Mouse (Mus musculus) T-cell, adult 66 days (primary cell): ENCODE data around the gene Ubqln3. TPM values are rescaled to one million over a fixed set of nuclear protein-coding genes. Genes with fewer than 3 reads are reported as not detected.

Experiments
- total RNA-seq, 2 experiments: library from RNA; stranded (reverse); gene quantifications; 3 replicates in 1 of 2; 4 replicates in 1 of 2; pipeline ENCODE4 v1.2.4; 2023

Ubqln3 gene
- not detected for total RNA-seq

DNA sequence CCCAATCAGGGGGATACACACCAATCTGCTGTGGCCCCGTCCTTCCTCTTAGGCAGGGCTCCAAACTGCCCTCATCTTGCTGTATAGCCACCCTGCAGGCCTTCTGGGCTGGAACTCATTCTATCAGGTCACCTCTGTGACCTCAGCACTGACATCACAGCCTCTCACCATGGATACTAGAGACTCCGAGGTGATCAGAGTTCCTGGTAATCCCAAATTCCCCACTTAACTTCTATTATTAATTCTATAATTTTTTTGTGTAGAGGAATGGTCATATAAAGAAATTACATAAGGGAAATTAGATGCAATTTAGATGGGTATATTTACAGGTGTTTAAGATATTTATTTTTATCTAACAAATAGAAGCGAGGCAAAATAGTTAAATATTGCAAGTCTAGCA lies at the start of gene Ubqln3:
Ubqln3 (minus strand) TSS at position 101 of the 400 bp plus-strand sequence.

DNA sequence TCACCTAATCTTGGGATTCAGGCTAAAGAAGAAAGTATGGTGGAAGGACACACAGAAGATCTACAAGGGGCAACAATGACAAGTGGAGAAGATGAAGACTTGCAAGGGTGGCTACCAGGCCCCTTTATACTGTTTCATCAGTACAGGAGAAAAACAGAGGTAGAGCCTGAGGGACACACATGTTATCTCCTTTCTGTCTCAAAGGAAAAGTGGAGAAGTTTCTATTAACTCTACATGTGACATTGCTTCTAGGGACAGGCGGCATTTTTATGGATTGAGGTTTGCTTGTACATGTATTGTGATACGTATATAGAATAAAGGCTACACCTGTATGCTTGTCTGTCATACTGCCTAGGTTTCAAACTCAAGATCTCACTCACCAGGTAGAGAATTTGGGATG lies 40.2 kb upstream of the Ubqln3 start, which contains the start of gene Olfr648:
Olfr648 (minus strand) TSS at position 101 of the 400 bp plus-strand sequence.

DNA sequence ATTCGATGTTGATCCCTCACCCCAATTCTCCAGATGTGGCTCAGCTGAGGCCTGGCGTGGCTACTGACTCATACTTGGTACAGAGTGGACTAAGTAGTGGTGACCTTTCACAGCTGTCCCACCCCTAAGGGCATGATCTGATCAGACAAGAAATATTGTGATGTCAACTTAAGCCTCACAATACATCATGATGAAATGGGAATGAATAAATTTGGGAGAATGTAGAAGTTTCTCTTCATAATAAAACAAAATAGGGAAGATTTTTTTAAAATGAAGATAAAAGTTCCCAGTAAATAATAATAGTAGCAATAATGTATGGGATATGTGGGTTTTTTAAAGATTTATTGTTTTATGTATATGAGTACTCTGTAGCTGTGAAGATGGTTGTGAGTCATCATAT lies 7.4 kb upstream of the Ubqln3 start, which contains the start of gene Ubqlnl:
Ubqlnl (minus strand) TSS at position 101 of the 400 bp plus-strand sequence.

DNA sequence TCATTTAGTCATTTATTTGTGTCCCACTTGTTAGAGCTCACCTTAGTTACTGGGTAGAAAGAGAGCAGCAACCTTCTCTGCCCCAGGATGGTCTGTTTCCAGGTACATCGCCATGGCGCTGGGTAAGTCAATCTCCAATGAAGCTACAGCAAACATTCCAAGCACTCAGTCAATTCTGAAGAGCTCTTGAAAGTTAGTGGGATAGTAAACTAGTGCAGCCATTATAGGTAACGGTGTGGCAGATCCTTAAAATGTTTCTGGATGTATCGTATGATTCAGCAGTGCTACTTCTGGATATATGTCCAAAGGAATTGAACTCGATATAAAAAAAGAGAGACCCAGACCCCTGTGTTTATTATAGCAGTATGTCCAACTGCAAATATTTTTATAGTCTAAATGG lies 5.8 kb downstream of the Ubqln3 start, which contains the start of gene Olfr643:
Olfr643 (minus strand) TSS at position 101 of the 400 bp plus-strand sequence.

DNA sequence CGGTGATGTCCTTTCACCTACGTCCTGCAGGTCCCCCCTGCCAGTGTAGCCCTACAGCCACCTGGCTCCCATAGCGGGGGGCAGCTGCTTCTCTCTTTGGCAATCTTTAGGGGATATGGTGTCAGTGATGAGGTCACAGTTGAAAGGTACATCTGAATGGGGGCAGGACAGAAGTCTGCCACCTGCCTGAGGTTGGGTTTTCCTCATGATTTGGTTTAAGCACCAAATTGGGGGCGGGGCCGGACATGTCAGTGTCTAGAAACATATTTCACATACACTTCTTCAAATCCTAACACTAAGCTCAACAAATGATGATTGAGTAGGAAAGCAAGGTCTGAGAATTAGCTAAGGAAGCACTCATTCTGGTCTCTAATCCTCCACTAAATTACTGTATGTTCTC lies 13.4 kb downstream of the Ubqln3 start, which contains the start of gene Ubqln5:
Ubqln5 (minus strand) TSS at position 101 of the 400 bp plus-strand sequence.

DNA sequence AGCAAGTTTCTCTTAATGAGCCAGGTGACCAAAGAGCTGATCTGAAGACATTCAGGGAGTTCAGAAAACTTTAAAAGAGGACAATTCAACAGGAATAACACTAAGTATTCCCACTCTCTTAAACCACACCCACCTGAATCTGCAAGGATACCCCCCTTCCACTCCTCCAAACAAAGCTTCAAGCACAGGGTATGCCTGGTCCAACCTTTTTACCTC lies 38.4 kb downstream of the Ubqln3 start, which contains the start of gene Olfr646:
Olfr646 (plus strand) TSS at position 117 of the 216 bp plus-strand sequence.

Other genes starting within 250 kb of the Ubqln3 start
- not detected for gene Olfr64, start 248.8 kb downstream of the Ubqln3 start, total RNA-seq
- gene Olfr65, start 239.8 kb downstream of the Ubqln3 start, total RNA-seq = not detected
- not detected for gene Olfr631, start 214.5 kb downstream of the Ubqln3 start, total RNA-seq
- not detected for gene Olfr632, start 208.9 kb downstream of the Ubqln3 start, total RNA-seq
- gene Olfr633, start 198.8 kb downstream of the Ubqln3 start, total RNA-seq = not detected
- not detected for gene Olfr635, start 172.1 kb downstream of the Ubqln3 start, total RNA-seq
- not detected for gene Olfr638, start 144.5 kb downstream of the Ubqln3 start, total RNA-seq
- under 1 TPM; 0.09 to 0.12 TPM for gene Olfr639, start 126.0 kb downstream of the Ubqln3 start, total RNA-seq
- gene Olfr640, start 117.7 kb downstream of the Ubqln3 start, total RNA-seq = not detected
- gene Olfr641, start 107.8 kb downstream of the Ubqln3 start, total RNA-seq = not detected
- gene Olfr642, start 90.6 kb downstream of the Ubqln3 start, total RNA-seq = not detected
- not detected for gene 4930516K23Rik, start 81.8 kb downstream of the Ubqln3 start, total RNA-seq
- not detected for gene Olfr644, start 71.4 kb downstream of the Ubqln3 start, total RNA-seq
- not detected for gene Olfr645, start 57.8 kb downstream of the Ubqln3 start, total RNA-seq
- gene Olfr646, start 38.4 kb downstream of the Ubqln3 start, total RNA-seq = not detected
- not detected for gene Ubqln5, start 13.5 kb downstream of the Ubqln3 start, total RNA-seq
- gene Olfr643, start 5.9 kb downstream of the Ubqln3 start, total RNA-seq = not detected
- gene Ubqlnl, start 7.3 kb upstream of the Ubqln3 start, total RNA-seq = not detected
- not detected for gene Olfm5, start 21.6 kb upstream of the Ubqln3 start, total RNA-seq
- not detected for gene Olfr648, start 40.1 kb upstream of the Ubqln3 start, total RNA-seq
- not detected for gene Olfr649, start 52.7 kb upstream of the Ubqln3 start, total RNA-seq
- not detected for gene Trim6, start 75.5 kb upstream of the Ubqln3 start, total RNA-seq
- gene Trim34a, start 101.2 kb upstream of the Ubqln3 start, total RNA-seq = 10 to 100 TPM; 26.0 to 33.9 TPM
- 10 to 100 TPM; 21.2 to 25.5 TPM for gene Trim5, start 144.8 kb upstream of the Ubqln3 start, total RNA-seq
- 100 to 1,000 TPM in 1 of 2 experiments, 10 to 100 TPM in 1; 98.4 to 109 TPM for gene Trim12a, start 172.2 kb upstream of the Ubqln3 start, total RNA-seq
- 1 to 10 TPM; 2.4 to 2.7 TPM for gene Trim34b, start 186.2 kb upstream of the Ubqln3 start, total RNA-seq
- gene Trim12c, start 210.1 kb upstream of the Ubqln3 start, total RNA-seq = 10 to 100 TPM; 43.4 to 51.9 TPM
- under 1 TPM; 0.35 to 0.36 TPM for gene Trim30b, start 226.6 kb upstream of the Ubqln3 start, total RNA-seq